ENCODE assay signal across 10 mouse cellular contexts in the genomic region with DNA sequence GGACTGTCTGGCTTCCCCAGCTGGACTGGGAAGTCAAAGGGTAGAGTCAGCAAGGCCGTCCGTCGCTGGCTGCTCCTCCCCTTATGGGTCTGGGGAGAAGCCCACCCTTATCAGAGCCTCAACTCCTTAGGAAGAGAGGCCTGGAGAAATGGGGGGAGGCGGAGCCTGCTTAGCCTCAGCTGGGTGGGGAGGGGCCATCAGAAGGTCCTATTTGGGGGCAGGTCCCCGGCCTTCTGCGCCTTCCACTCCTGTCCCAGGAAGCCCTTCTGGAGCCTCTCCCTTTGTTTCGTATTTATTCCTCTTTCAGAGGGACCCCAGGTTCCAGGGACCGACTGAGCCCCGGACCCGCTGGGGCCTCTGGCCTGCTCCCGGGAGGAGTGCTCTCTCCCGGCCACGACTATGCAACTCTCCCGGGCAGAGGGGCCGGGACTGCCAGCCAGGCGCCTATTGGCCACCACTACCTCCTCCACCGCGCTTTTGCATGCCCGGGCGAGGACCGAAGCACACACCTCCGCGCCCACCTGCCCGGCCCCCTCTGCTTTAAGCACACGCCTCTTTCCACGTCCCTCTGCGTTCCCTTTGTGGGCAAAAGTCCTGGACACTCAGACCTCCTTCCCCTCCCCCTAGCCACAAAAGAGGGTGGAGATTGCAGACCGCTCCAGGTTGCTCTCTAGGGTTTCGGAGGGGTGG. TPM values are rescaled to one million over a fixed set of nuclear protein-coding genes. Genes with fewer than 3 reads are reported as not detected.
DNase-seq lines count a peak whose midpoint lies in the region; ATAC-seq lines count a peak whose summit lies in the region.
"Had no signal": no experiment of that assay in that cellular context is flagged by ENCODE, and none has a peak within 500 bp of the region (broad histone marks: within the 10 kb centered on the region; RNA-seq: fewer than 3 reads in every experiment).

No protein-coding gene starts in this region.

- H3K9ac ChIP-seq in heart, embryonic 11.5 days (ENCODE audit: low read depth, low read length): no peak overlapping the region
- H3K9ac ChIP-seq in neural tube, embryonic 12.5 days: peak overlapping the region; percentile 33
- 0 out of 2 replicates have a peak overlapping the region, but pooled peaks have one; percentile 0 for H3K9ac ChIP-seq in limb, embryonic 13.5 days

- H3K4me1 ChIP-seq in heart, embryonic 11.5 days (ENCODE audit: control insufficient read depth, insufficient read depth, low read length): peaks cover 4% of the 10 kb centered on the region; the same call in 1 of the 2 replicates
- peaks cover 55% of the 10 kb centered on the region for H3K4me1 ChIP-seq in neural tube, embryonic 12.5 days
- peaks cover 16% of the 10 kb centered on the region for H3K4me1 ChIP-seq in limb, embryonic 13.5 days

- H3K4me3 ChIP-seq in heart, embryonic 11.5 days (ENCODE audit: low read depth, low read length): 0 out of 2 replicates have a peak overlapping the region, but pooled peaks have one; percentile 12
- H3K4me3 ChIP-seq in neural tube, embryonic 12.5 days: no peak overlapping the region
- H3K4me3 ChIP-seq in limb, embryonic 13.5 days: peak overlapping the region; percentile 23
- H3K4me3 ChIP-seq: myocyte had no signal

- no peaks in the 10 kb centered on the region for H3K36me3 ChIP-seq in heart, embryonic 11.5 days (ENCODE audit: control insufficient read depth, insufficient read depth, low read length)
- peaks cover 16% of the 10 kb centered on the region for H3K36me3 ChIP-seq in neural tube, embryonic 12.5 days
- no peaks in the 10 kb centered on the region for H3K36me3 ChIP-seq in limb, embryonic 13.5 days

- no peak for DNase-seq in heart, postnatal 25 days (ENCODE audit: low spot score)
- DNase-seq in neural tube, embryonic 10.5 days (ENCODE audit: extremely low spot score, low spot score): no peak
- peak; percentile 43 for DNase-seq in testis, postnatal 14 days (ENCODE audit: low spot score)
- no peak for DNase-seq in frontal cortex, postnatal 25 days (ENCODE audit: low spot score in 2 of 2)
- no peak for DNase-seq in layer of hippocampus, postnatal 25 days (ENCODE audit: extremely low spot score in 1 of 2, low spot score in 1 of 2)

- ATAC-seq in heart, embryonic 11.5 days (replicated peaks; ENCODE audit: insufficient number of reproducible peaks, low FRiP score, low TSS enrichment): no peak
- 0 out of 2 replicates have a peak, but pooled peaks have one; percentile 3 for ATAC-seq in neural tube, embryonic 12.5 days (ENCODE audit: low FRiP score, low read depth)
- no peak for ATAC-seq in limb, embryonic 13.5 days (ENCODE audit: low FRiP score, low read depth)

- H3K27ac ChIP-seq in heart, embryonic 11.5 days (ENCODE audit: low read depth, low read length): no peak overlapping the region
- H3K27ac ChIP-seq in neural tube, embryonic 12.5 days: peak overlapping the region; percentile 64
- H3K27ac ChIP-seq in limb, embryonic 13.5 days: no peak overlapping the region

- H3K27me3 ChIP-seq in heart, embryonic 11.5 days (ENCODE audit: control insufficient read depth, insufficient read depth, low read length): peaks cover 68% of the 10 kb centered on the region
- H3K27me3 ChIP-seq in neural tube, embryonic 12.5 days (replicated peaks): peaks cover 27% of the 10 kb centered on the region
- peaks cover 86% of the 10 kb centered on the region for H3K27me3 ChIP-seq in limb, embryonic 13.5 days

- intact Hi-C loops in heart, postnatal 25 days (cut with DNase I): no loop called here

- H3K4me2 ChIP-seq in heart, embryonic 11.5 days: peak overlapping the region; percentile 28
- peak overlapping the region; percentile 24; the same call in 1 of the 2 replicates for H3K4me2 ChIP-seq in neural tube, embryonic 12.5 days (replicated peaks)
- peak overlapping the region; percentile 53 for H3K4me2 ChIP-seq in limb, embryonic 13.5 days (replicated peaks)

- 2% methylated on average over 29 of the region's 29 CpGs for WGBS in heart, embryonic 11.5 days (ENCODE audit: insufficient replicate concordance)
- WGBS in neural tube, embryonic 12.5 days: 4% methylated on average over 29 of the region's 29 CpGs
- 5% methylated on average over 29 of the region's 29 CpGs for WGBS in limb, embryonic 13.5 days

- H3K9me3 ChIP-seq in heart, embryonic 11.5 days (replicated peaks; ENCODE audit: control insufficient read depth, low read length): no peaks in the 10 kb centered on the region
- no peaks in the 10 kb centered on the region for H3K9me3 ChIP-seq in neural tube, embryonic 12.5 days
- H3K9me3 ChIP-seq in limb, embryonic 13.5 days: no peaks in the 10 kb centered on the region

RNA-seq across cellular contexts. Expression of a gene that starts 10.3 kb away (rescaled TPM):
- 8.1 and 8.8 TPM in 2 replicates for polyA plus RNA-seq in heart, embryonic 11.5 days (2014; fragmentation: Nextera tagmentation; extraction: Ambion mirVana)
- 10 to 100 TPM; 14.8 to 15.2 TPM for total RNA-seq in heart, postnatal 25 days (2021)
- 19.5 and 20.2 TPM in 2 replicates for polyA plus RNA-seq in neural tube, embryonic 12.5 days (2016; fragmentation: Nextera tagmentation; extraction: Ambion mirVana)
- 9.4 and 10.5 TPM in 2 replicates for polyA plus RNA-seq in limb, embryonic 13.5 days (2015; fragmentation: Nextera tagmentation; extraction: Ambion mirVana)
- total RNA-seq in layer of hippocampus, postnatal 25 days (2021): 10 to 100 TPM; 67.2 to 75.2 TPM

RNA-seq across cellular contexts. Expression of a gene that starts 13.7 kb away (rescaled TPM):
- polyA plus RNA-seq in heart, embryonic 11.5 days (2014; fragmentation: Nextera tagmentation; extraction: Ambion mirVana): 0.06 and 0.11 TPM in 2 replicates
- total RNA-seq in heart, postnatal 25 days (2021): not detected
- polyA plus RNA-seq in neural tube, embryonic 12.5 days (2016; fragmentation: Nextera tagmentation; extraction: Ambion mirVana): 34.5 and 35.4 TPM in 2 replicates
- not detected in 2 replicates for polyA plus RNA-seq in limb, embryonic 13.5 days (2015; fragmentation: Nextera tagmentation; extraction: Ambion mirVana)
- total RNA-seq in layer of hippocampus, postnatal 25 days (2021): 10 to 100 TPM; 21.1 to 23.1 TPM
- polyA plus RNA-seq: large intestine, adult 2 months; myocyte had no signal

RNA-seq across cellular contexts. Expression of a gene that starts 48.4 kb away (rescaled TPM):
- 3.2 and 3.3 TPM in 2 replicates for polyA plus RNA-seq in heart, embryonic 11.5 days (2014; fragmentation: Nextera tagmentation; extraction: Ambion mirVana)
- total RNA-seq in heart, postnatal 25 days (2021): 10 to 100 TPM; 24.3 to 34.0 TPM
- polyA plus RNA-seq in neural tube, embryonic 12.5 days (2016; fragmentation: Nextera tagmentation; extraction: Ambion mirVana): 22.6 and 26.3 TPM in 2 replicates
- 7.6 and 8.8 TPM in 2 replicates for polyA plus RNA-seq in limb, embryonic 13.5 days (2015; fragmentation: Nextera tagmentation; extraction: Ambion mirVana)
- total RNA-seq in layer of hippocampus, postnatal 25 days (2021): 1 to 10 TPM; 4.3 to 4.7 TPM
- polyA plus RNA-seq: myocyte had no signal

Comparison
In these comparisons a context has a peak if more than half of its experiments do, and no peak if none do; other contexts are left out.
1. RNA of a gene that starts 13.7 kb away (polyA plus RNA-seq): 34.5 to 35.4 TPM in neural tube, embryonic 12.5 days; 0.06 to 0.11 TPM in heart, embryonic 11.5 days and not detected in limb, embryonic 13.5 days; every median in the first group is over 10 times any median in the second.
2. Peak in every context shown above with its lines, with median percentiles within 50 percentile points of each other: H3K4me2 ChIP-seq.